Mouse (Mus musculus): Measurements from ENCODE around the gene Mrpl51. TPM values are rescaled to one million over a fixed set of nuclear protein-coding genes. Genes with fewer than 3 reads are reported as not detected.
"Not testable (repeated sequence)": the region's sequence is repeated elsewhere in the genome, so short reads cannot be mapped to it uniquely, and the experiment has no call there.

Gene Mrpl51
- polyA plus RNA-seq, 1 experiment from 2014 or later = 128 TPM

GRCm38 (mm10) chr6:125155262-125155661 lies 36.3 kb upstream of the Mrpl51 start:
- H3K9me3 ChIP-seq (ENCODE audit: control insufficient read depth, low read length) = no peaks in the 10 kb centered on the region
- peaks cover 54% of the 10 kb centered on the region for H3K36me3 ChIP-seq (ENCODE audit: control insufficient read depth, insufficient read depth, low read length)

DNA sequence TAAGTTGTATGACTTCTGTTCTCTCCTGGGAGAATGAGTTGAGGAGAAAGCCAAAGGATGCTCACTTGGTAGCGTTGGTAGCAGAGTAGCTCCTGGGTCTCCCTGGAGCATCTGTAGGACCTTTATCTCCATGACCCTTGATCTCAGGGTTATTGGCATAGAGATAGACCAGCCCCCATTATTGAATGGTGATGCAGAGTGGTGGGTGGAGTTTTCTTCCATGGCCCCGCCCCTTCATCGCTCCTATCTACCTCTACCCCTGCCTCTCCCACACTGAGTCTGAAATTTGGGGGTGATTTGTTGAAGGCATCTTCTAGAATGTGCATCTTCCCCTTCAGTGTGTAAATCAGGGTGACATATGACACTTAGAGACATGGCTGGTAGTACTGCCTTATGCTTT lies 35.1 kb upstream of the Mrpl51 start:
- H3K9ac ChIP-seq (replicated peaks; ENCODE audit: low read length) = no peak overlapping the region
- no peak overlapping the region for H3K4me2 ChIP-seq (ENCODE audit: low read length)
- H3K4me3 ChIP-seq (replicated peaks; ENCODE audit: low read depth, low read length) = no peak overlapping the region
- no peaks in the 10 kb centered on the region for H3K27me3 ChIP-seq (ENCODE audit: control insufficient read depth, insufficient read depth, low read length)
- no peak for DNase-seq
- H3K4me1 ChIP-seq (ENCODE audit: control insufficient read depth, insufficient read depth, low read length) = 0 out of 2 replicates have a peak, but pooled peaks cover 2% of the 10 kb centered on the region
- WGBS = 87% methylated on average over 3 of the region's 3 CpGs
- no peak for ATAC-seq (ENCODE audit: low FRiP score, low TSS enrichment)
- peaks cover 64% of the 10 kb centered on the region for H3K36me3 ChIP-seq (ENCODE audit: control insufficient read depth, insufficient read depth, low read length)
- no peaks in the 10 kb centered on the region for H3K9me3 ChIP-seq (ENCODE audit: control insufficient read depth, low read length)
- H3K27ac ChIP-seq (replicated peaks; ENCODE audit: low read depth, low read length) = no peak overlapping the region

More at GRCm38 (mm10) chr6:125155262-125155661, 36.3 kb upstream of the Mrpl51 start:
- DNase-seq (no peak), ATAC-seq (ENCODE audit: low FRiP score, low TSS enrichment) (no peak)
- Histone ChIP-seq H3K4me2 (ENCODE audit: low read length) (no peak overlapping the region), H3K27ac (replicated peaks; ENCODE audit: low read depth, low read length) (no peak overlapping the region), H3K9ac (replicated peaks; ENCODE audit: low read length) (no peak overlapping the region), H3K4me1 (ENCODE audit: control insufficient read depth, insufficient read depth, low read length) (0 out of 2 replicates have a peak, but pooled peaks cover 2% of the 10 kb centered on the region), H3K4me3 (replicated peaks; ENCODE audit: low read depth, low read length) (no peak overlapping the region), H3K27me3 (ENCODE audit: control insufficient read depth, insufficient read depth, low read length) (no peaks in the 10 kb centered on the region)
- WGBS = 75% methylated on average over 8 of the region's 8 CpGs

DNA sequence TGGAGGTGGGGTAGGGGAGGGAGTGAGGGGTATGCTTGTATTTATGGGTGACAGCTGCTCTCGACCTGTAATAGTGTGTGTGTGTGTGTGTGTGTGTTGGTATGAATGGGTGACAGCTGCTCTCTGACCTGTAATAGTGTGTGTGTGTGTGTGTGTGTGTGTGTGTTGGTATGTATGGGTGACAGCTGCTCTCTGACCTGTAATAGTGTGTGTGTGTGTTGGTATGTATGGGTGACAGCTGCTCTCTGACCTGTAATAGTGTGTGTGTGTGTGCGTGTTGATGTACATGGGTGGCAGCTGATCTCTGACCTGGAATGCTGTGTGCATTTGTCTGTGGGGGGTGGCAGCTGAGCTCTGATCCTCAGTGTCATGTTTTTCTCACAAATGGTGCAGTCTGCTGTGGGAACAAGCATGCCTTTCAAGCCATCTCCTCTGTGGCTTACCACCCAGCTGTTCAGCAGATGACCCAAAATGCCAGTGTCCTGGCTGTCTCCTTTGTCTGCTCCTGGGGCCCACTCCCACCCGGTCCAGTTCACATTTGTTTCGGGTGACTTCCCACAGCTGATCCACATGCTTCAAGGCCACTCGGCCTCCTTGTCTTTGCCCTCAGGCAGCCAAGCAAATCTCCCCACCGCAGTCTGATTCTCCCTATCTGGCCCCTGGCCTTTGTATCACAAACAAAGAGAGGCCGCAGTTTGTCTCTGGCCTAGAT lies 34.5 kb upstream of the Mrpl51 start:
- Histone ChIP-seq H3K27ac (replicated peaks; ENCODE audit: low read depth, low read length) (peak overlapping the region; percentile 70), H3K27me3 (ENCODE audit: control insufficient read depth, insufficient read depth, low read length) (no peaks in the 10 kb centered on the region), H3K4me2 (ENCODE audit: low read length) (no peak overlapping the region), H3K4me3 (replicated peaks; ENCODE audit: low read depth, low read length) (no peak overlapping the region), H3K36me3 (ENCODE audit: control insufficient read depth, insufficient read depth, low read length) (peaks cover 62% of the 10 kb centered on the region), H3K9ac (replicated peaks; ENCODE audit: low read length) (no peak overlapping the region; the same call in 1 of the 2 replicates), H3K9me3 (ENCODE audit: control insufficient read depth, low read length) (no peaks in the 10 kb centered on the region), H3K4me1 (ENCODE audit: control insufficient read depth, insufficient read depth, low read length) (0 out of 2 replicates have a peak, but pooled peaks cover 2% of the 10 kb centered on the region)
- ATAC-seq (ENCODE audit: low FRiP score, low TSS enrichment) (no peak), DNase-seq (no peak)
- WGBS = 12% methylated on average over 7 of the region's 7 CpGs

- no peak overlapping the region for H3K4me3 ChIP-seq (replicated peaks; ENCODE audit: low read depth, low read length)
- H3K4me1 ChIP-seq (ENCODE audit: control insufficient read depth, insufficient read depth, low read length) = peaks cover 10% of the 10 kb centered on the region
- no peaks in the 10 kb centered on the region for H3K9me3 ChIP-seq (ENCODE audit: control insufficient read depth, low read length)
- peaks cover 57% of the 10 kb centered on the region for H3K36me3 ChIP-seq (ENCODE audit: control insufficient read depth, insufficient read depth, low read length)
- 86% methylated on average over 15 of the region's 15 CpGs for WGBS
- no peak overlapping the region for H3K4me2 ChIP-seq (ENCODE audit: low read length)
- no peak for ATAC-seq (ENCODE audit: low FRiP score, low TSS enrichment)
- DNase-seq = no peak
- no peak overlapping the region for H3K9ac ChIP-seq (replicated peaks; ENCODE audit: low read length)
- no peak overlapping the region for H3K27ac ChIP-seq (replicated peaks; ENCODE audit: low read depth, low read length)
- H3K27me3 ChIP-seq (ENCODE audit: control insufficient read depth, insufficient read depth, low read length) = no peaks in the 10 kb centered on the region
Measured at GRCm38 (mm10) chr6:125158944-125159492, 32.6 kb upstream of the Mrpl51 start.

DNA sequence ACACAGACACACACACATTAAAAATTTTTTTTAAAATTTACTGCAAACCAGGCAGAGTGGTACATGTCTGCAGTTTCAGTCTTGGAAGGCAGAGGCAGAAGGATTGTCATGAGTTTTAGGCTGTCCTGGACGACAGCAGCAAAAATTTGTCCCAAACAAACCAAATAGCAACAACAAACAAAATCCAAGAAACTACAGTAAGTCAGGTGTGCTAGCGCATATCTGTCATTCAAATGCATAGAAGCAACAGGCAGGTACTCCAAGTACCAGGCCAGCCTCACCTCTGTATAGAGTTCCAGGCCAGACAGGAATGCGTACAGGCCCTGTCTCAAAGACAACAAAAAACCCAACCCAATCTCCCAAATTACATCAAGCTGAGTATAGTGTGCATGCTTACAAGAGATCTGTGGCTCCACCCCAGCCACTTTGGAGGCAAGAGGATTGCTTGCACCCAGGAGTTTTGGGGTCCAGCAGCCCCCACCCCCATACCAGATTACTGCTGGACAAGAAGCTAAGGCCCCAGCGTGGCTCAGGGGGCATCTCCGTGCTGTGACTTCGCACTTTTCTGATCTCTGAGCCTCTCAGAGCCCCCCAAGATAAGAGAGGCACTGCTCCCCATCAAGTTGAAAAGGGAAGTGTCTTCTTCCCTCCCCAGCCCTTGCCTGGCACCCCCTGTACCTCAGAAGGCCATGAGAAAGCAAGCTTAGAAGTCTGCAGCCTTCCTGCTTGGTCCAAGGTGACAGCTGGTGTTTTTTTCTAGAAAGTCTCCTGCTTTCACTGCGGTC lies 31.6 kb upstream of the Mrpl51 start:
- H3K4me1 ChIP-seq (ENCODE audit: control insufficient read depth, insufficient read depth, low read length) = peaks cover 12% of the 10 kb centered on the region
- no peak for ATAC-seq (ENCODE audit: low FRiP score, low TSS enrichment)
- H3K36me3 ChIP-seq (ENCODE audit: control insufficient read depth, insufficient read depth, low read length) = peaks cover 55% of the 10 kb centered on the region
- no peak overlapping the region; the same call in 1 of the 2 replicates for H3K9ac ChIP-seq (replicated peaks; ENCODE audit: low read length)
- 88% methylated on average over 7 of the region's 7 CpGs for WGBS
- H3K27ac ChIP-seq (replicated peaks; ENCODE audit: low read depth, low read length) = no peak overlapping the region
- no peaks in the 10 kb centered on the region for H3K27me3 ChIP-seq (ENCODE audit: control insufficient read depth, insufficient read depth, low read length)
- DNase-seq = no peak
- no peak overlapping the region for H3K4me3 ChIP-seq (replicated peaks; ENCODE audit: low read depth, low read length)
- no peaks in the 10 kb centered on the region for H3K9me3 ChIP-seq (ENCODE audit: control insufficient read depth, low read length)
- no peak overlapping the region for H3K4me2 ChIP-seq (ENCODE audit: low read length)

- no peaks in the 10 kb centered on the region for H3K9me3 ChIP-seq (ENCODE audit: control insufficient read depth, low read length)
- H3K4me1 ChIP-seq (ENCODE audit: control insufficient read depth, insufficient read depth, low read length) = peaks cover 12% of the 10 kb centered on the region
- DNase-seq (no peak), ATAC-seq (ENCODE audit: low FRiP score, low TSS enrichment) (no peak)
- 42% methylated on average over 10 of the region's 10 CpGs for WGBS
- no peak overlapping the region for H3K4me3 ChIP-seq (replicated peaks; ENCODE audit: low read depth, low read length)
- H3K4me2 ChIP-seq (ENCODE audit: low read length) = no peak overlapping the region
- H3K27ac ChIP-seq (replicated peaks; ENCODE audit: low read depth, low read length) = no peak overlapping the region
- peaks cover 55% of the 10 kb centered on the region for H3K36me3 ChIP-seq (ENCODE audit: control insufficient read depth, insufficient read depth, low read length)
- H3K27me3 ChIP-seq (ENCODE audit: control insufficient read depth, insufficient read depth, low read length) = no peaks in the 10 kb centered on the region
- H3K9ac ChIP-seq (replicated peaks; ENCODE audit: low read length) = no peak overlapping the region
Measured at GRCm38 (mm10) chr6:125160558-125160853, 31.1 kb upstream of the Mrpl51 start.

DNA sequence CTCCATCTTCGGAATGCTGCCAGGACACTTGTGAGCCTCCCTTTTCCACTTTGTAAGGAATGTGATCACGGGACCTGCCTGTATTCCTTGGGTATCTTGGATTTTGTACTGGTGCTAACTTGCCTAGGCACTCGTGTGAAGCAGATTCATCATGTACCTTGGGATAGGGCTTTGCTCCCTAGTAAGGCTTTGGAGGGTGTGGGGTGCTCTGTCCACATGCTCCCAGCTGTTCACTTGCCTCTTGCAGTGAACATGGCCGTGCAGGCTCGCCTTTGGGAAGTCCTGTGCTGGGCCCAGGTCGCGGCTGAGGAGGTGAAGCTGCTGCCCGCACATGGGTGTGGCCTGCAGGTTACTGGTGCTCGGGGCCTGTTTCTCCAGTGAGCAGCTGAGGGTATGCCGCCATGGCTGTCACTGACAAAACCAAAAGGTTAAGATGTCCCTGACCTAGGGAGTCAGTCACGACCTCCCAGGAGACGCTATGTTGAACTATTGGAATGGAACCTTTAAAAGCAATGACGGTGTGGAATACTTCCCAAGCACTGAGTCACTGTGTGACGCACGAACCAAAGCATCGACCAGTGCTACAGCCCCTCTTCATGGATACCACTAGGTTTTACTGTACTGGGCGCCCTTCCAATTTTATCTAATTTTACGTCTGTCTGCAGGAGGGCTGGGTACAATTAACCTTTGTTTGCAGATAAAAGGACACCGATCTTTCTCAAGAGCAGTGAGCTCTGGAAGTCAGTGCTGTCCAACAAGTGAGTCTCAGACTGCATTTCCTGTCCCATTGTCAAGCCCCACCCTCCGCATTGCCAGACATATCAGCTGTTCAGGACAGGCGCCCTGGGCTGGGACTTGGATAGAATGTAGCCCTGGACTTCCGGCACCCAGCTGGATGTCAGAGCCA lies 30.5 kb upstream of the Mrpl51 start:
- peaks cover 14% of the 10 kb centered on the region for H3K4me1 ChIP-seq (ENCODE audit: control insufficient read depth, insufficient read depth, low read length)
- peaks cover 53% of the 10 kb centered on the region for H3K36me3 ChIP-seq (ENCODE audit: control insufficient read depth, insufficient read depth, low read length)

GRCm38 (mm10) chr6:125161971-125162370 lies 29.6 kb upstream of the Mrpl51 start:
- peaks cover 23% of the 10 kb centered on the region for H3K4me1 ChIP-seq (ENCODE audit: control insufficient read depth, insufficient read depth, low read length)

More for the DNA sequence above, 30.5 kb upstream of the Mrpl51 start:
- DNase-seq (no peak), ATAC-seq (ENCODE audit: low FRiP score, low TSS enrichment) (no peak)
- Histone ChIP-seq H3K9ac (replicated peaks; ENCODE audit: low read length) (no peak overlapping the region), H3K27ac (replicated peaks; ENCODE audit: low read depth, low read length) (no peak overlapping the region), H3K4me3 (replicated peaks; ENCODE audit: low read depth, low read length) (no peak overlapping the region), H3K9me3 (ENCODE audit: control insufficient read depth, low read length) (no peaks in the 10 kb centered on the region), H3K27me3 (ENCODE audit: control insufficient read depth, insufficient read depth, low read length) (no peaks in the 10 kb centered on the region), H3K4me2 (ENCODE audit: low read length) (no peak overlapping the region)
- WGBS = 17% methylated on average over 22 of the region's 22 CpGs

More at GRCm38 (mm10) chr6:125161971-125162370, 29.6 kb upstream of the Mrpl51 start:
- ATAC-seq (ENCODE audit: low FRiP score, low TSS enrichment); H3K27me3 ChIP-seq (ENCODE audit: control insufficient read depth, insufficient read depth, low read length); H3K4me2 ChIP-seq (ENCODE audit: low read length); H3K4me3 ChIP-seq (replicated peaks; ENCODE audit: low read depth, low read length); H3K9me3 ChIP-seq (ENCODE audit: control insufficient read depth, low read length); H3K27ac ChIP-seq (replicated peaks; ENCODE audit: low read depth, low read length); H3K9ac ChIP-seq (replicated peaks; ENCODE audit: low read length): not testable (repeated sequence)
- H3K36me3 ChIP-seq (ENCODE audit: control insufficient read depth, insufficient read depth, low read length) = peaks cover 51% of the 10 kb centered on the region
- 1% methylated on average over 3 of the region's 5 CpGs for WGBS
- peak; percentile 84 for DNase-seq
